Mouse (Mus musculus) common myeloid progenitor, adult 5-6 weeks (primary cell): Measurements from ENCODE around the gene Atf1. TPM values are rescaled to one million over a fixed set of nuclear protein-coding genes. Genes with fewer than 3 reads are reported as not detected.

Experiments used
- ATAC-seq: replicated peaks from 2 replicates; pipeline ENCODE4 v1.8.0; 2016; ENCODE audit warnings: low read depth, mild to moderate bottlenecking, moderate TSS enrichment, inconsistent platforms; ENCODE audit not compliant: poor library complexity, severe bottlenecking
- total RNA-seq: library from RNA; stranded (forward); fragments of 200-1000, 187-1606 nt; gene quantifications from 2 replicates; pipeline ENCODE4 v1.2.3, GENCODE M21; 2017

Atf1 gene
- 77.0 and 94.4 TPM in 2 replicates for total RNA-seq

- peak; percentile 61 for ATAC-seq
Measured at GRCm38 (mm10) chr15:100227663-100228534, at the start of gene Atf1. TSS of gene Atf1 (plus strand) at chr15:100227819.

- ATAC-seq: no peak
Measured at GRCm38 (mm10) chr15:100178487-100178886, 49.1 kb upstream of the Atf1 start.

- peak; percentile 48 for ATAC-seq
Measured at GRCm38 (mm10) chr15:100179685-100180084, 47.9 kb upstream of the Atf1 start.

- peak; percentile 71 for ATAC-seq
Measured at GRCm38 (mm10) chr15:100180221-100180620, 47.4 kb upstream of the Atf1 start.

GRCm38 (mm10) chr15:100181841-100182240 is 45.8 kb upstream of the Atf1 start:
- peak; percentile 40 for ATAC-seq

- peak; percentile 41; the same call in 1 of the 2 replicates for ATAC-seq
Measured at GRCm38 (mm10) chr15:100182526-100183280, 44.9 kb upstream of the Atf1 start.

GRCm38 (mm10) chr15:100183510-100183909 is 44.1 kb upstream of the Atf1 start:
- ATAC-seq: no peak

GRCm38 (mm10) chr15:100184821-100185496 is 42.7 kb upstream of the Atf1 start:
- peak; percentile 38 for ATAC-seq

GRCm38 (mm10) chr15:100186234-100186633 is 41.4 kb upstream of the Atf1 start:
- no peak for ATAC-seq

- ATAC-seq: peak; percentile 60
Measured at GRCm38 (mm10) chr15:100186882-100187672, 40.5 kb upstream of the Atf1 start.

- no peak for ATAC-seq
Measured at GRCm38 (mm10) chr15:100188542-100188941, 39.1 kb upstream of the Atf1 start.

- ATAC-seq: no peak
Measured at GRCm38 (mm10) chr15:100188962-100189404, 38.6 kb upstream of the Atf1 start.

- no peak for ATAC-seq
Measured at GRCm38 (mm10) chr15:100190083-100190482, 37.5 kb upstream of the Atf1 start.

GRCm38 (mm10) chr15:100198983-100199745 is 28.5 kb upstream of the Atf1 start:
- ATAC-seq: no peak

GRCm38 (mm10) chr15:100199790-100200189 is 27.8 kb upstream of the Atf1 start:
- no peak for ATAC-seq

- ATAC-seq: no peak
Measured at GRCm38 (mm10) chr15:100201806-100202205, 25.8 kb upstream of the Atf1 start.

GRCm38 (mm10) chr15:100202431-100203015 is 25.1 kb upstream of the Atf1 start:
- no peak for ATAC-seq

GRCm38 (mm10) chr15:100204574-100204973 is 23.0 kb upstream of the Atf1 start:
- no peak for ATAC-seq

GRCm38 (mm10) chr15:100210013-100210412 is 17.6 kb upstream of the Atf1 start:
- no peak for ATAC-seq
